Mouse (Mus musculus): ENCODE measurements at regions not wholly inside any gene's neighbourhood (a gene's known extent, or its start where the extent isn't known, plus 50 kb on each side); places are given as distances from the start of the nearest gene placed in this dataset.

DNA sequence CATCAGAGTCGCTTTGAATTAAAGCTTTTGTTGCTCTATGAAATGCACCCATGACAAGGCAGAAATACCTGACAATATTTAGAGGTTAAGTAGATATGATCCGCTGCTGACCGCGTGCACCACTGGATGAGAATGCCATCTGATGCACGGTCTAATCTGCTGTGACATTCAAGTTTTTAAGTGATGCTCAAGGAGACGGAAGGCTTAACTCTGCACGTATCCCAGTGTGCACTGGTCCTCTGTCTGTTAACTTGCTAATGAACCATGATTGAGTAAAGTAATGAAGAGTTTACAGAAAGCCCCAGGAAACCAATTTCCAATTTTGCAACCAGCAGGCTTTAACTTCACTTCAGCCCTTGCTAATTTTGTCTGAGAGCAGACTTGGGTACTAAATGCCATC is 478.3 kb upstream of the Gm5415 start:
- ATAC-seq (replicated peaks; ENCODE audit: extremely low read depth, insufficient read depth, low FRiP score), result no peak
- Histone ChIP-seq H3K9ac (ENCODE audit: low read length) (no peak overlapping the region), H3K4me2 (ENCODE audit: low read depth, low read length) (no peak overlapping the region), H3K36me3 (ENCODE audit: control insufficient read depth, insufficient read depth) (no peaks in the 10 kb centered on the region), H3K4me3 (ENCODE audit: low read length) (no peak overlapping the region), H3K9me3 (replicated peaks; ENCODE audit: control insufficient read depth, low read length) (no peaks in the 10 kb centered on the region), H3K27me3 (ENCODE audit: control insufficient read depth, insufficient read depth, low read length) (no peaks in the 10 kb centered on the region), H3K27ac (ENCODE audit: low read length) (no peak overlapping the region), H3K4me1 (ENCODE audit: control insufficient read depth, insufficient read depth, low read length) (no peaks in the 10 kb centered on the region)
- whole genome bisulfite sequencing, result 79% methylated on average over 7 of the region's 7 CpGs

DNA sequence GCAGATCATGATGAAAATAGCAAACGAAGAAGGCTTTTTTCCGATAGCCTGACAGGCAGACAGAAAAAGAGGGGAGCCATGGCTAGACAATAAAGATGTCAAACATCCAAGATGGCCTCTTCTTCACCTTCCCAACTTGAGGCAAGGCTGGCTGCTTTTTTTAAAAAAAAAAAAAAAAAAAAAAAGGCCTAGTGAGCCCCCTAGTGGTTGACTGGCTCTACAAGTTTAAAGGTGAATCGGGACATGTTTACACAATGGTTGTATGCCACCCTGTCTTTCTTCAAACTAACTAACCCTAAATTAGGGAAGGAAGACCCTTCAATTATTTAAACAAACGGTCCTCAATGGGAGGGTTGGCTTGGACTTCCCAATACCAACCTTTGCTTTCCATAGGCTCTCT is 475.8 kb upstream of the Gm5415 start:
- Histone ChIP-seq H3K4me1 (ENCODE audit: control insufficient read depth, insufficient read depth, low read length) (no peaks in the 10 kb centered on the region), H3K4me3 (ENCODE audit: low read length) (no peak overlapping the region), H3K9me3 (replicated peaks; ENCODE audit: control insufficient read depth, low read length) (no peaks in the 10 kb centered on the region), H3K27ac (ENCODE audit: low read length) (no peak overlapping the region), H3K27me3 (ENCODE audit: control insufficient read depth, insufficient read depth, low read length) (no peaks in the 10 kb centered on the region), H3K9ac (ENCODE audit: low read length) (no peak overlapping the region), H3K36me3 (ENCODE audit: control insufficient read depth, insufficient read depth) (no peaks in the 10 kb centered on the region), H3K4me2 (ENCODE audit: low read depth, low read length) (no peak overlapping the region)
- WGBS, result 84% methylated on average over 4 of the region's 4 CpGs
- no peak for ATAC-seq (replicated peaks; ENCODE audit: extremely low read depth, insufficient read depth, low FRiP score)

DNA sequence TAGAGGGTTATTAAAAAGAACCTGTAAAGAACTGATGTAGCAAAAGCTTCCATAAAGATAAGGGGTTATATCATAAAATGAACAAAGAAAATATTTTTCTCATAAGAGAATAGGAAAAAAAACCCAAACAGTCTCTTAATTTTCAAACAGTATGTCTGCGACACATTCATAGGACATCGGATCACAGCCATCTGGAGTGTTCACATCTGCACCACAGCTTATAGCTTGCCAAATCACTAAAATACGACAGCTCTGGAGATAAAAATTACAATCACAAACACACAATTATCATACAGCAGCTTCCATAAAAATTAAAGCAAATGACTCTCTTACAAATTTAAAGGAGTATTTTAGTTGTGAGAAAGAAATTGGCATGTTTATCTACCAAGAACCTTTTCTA is 456.9 kb upstream of the Gm5415 start:
- Histone ChIP-seq H3K27ac (ENCODE audit: low read length) (no peak overlapping the region), H3K4me3 (ENCODE audit: low read length) (no peak overlapping the region), H3K9ac (ENCODE audit: low read length) (no peak overlapping the region), H3K27me3 (ENCODE audit: control insufficient read depth, insufficient read depth, low read length) (no peaks in the 10 kb centered on the region), H3K9me3 (replicated peaks; ENCODE audit: control insufficient read depth, low read length) (no peaks in the 10 kb centered on the region), H3K36me3 (ENCODE audit: control insufficient read depth, insufficient read depth) (no peaks in the 10 kb centered on the region), H3K4me1 (ENCODE audit: control insufficient read depth, insufficient read depth, low read length) (no peaks in the 10 kb centered on the region), H3K4me2 (ENCODE audit: low read depth, low read length) (no peak overlapping the region)
- WGBS, result 70% methylated on average over 3 of the region's 3 CpGs
- ATAC-seq (replicated peaks; ENCODE audit: extremely low read depth, insufficient read depth, low FRiP score), result no peak

DNA sequence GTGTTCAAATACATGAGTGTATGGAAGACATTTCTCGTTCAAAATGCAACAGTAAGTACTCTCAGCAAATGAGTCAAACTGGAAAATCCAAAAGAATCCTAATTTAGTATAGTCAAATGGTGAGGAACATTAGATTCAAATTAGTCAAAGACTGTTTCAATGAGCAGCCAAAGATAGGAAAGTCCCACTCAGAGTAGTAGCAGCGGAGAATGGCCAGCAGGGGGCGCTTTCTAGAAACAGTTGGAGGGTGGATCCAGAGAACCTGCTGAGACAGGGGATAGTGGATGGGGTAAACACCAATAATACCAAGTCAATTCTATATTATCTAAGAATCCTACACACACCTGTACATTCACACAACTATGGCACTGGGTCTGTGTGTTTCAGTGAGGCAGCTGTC is 417.9 kb upstream of the Gm5415 start:
- no peaks in the 10 kb centered on the region for H3K9me3 ChIP-seq (replicated peaks; ENCODE audit: control insufficient read depth, low read length)
- WGBS, result 55% methylated on average over 3 of the region's 3 CpGs
- H3K4me1 ChIP-seq (ENCODE audit: control insufficient read depth, insufficient read depth, low read length), result no peaks in the 10 kb centered on the region
- H3K9ac ChIP-seq (ENCODE audit: low read length), result no peak overlapping the region
- no peak overlapping the region for H3K4me2 ChIP-seq (ENCODE audit: low read depth, low read length)
- H3K27ac ChIP-seq (ENCODE audit: low read length), result no peak overlapping the region
- no peak for ATAC-seq (replicated peaks; ENCODE audit: extremely low read depth, insufficient read depth, low FRiP score)
- no peaks in the 10 kb centered on the region for H3K27me3 ChIP-seq (ENCODE audit: control insufficient read depth, insufficient read depth, low read length)
- no peak overlapping the region for H3K4me3 ChIP-seq (ENCODE audit: low read length)
- no peaks in the 10 kb centered on the region for H3K36me3 ChIP-seq (ENCODE audit: control insufficient read depth, insufficient read depth)

DNA sequence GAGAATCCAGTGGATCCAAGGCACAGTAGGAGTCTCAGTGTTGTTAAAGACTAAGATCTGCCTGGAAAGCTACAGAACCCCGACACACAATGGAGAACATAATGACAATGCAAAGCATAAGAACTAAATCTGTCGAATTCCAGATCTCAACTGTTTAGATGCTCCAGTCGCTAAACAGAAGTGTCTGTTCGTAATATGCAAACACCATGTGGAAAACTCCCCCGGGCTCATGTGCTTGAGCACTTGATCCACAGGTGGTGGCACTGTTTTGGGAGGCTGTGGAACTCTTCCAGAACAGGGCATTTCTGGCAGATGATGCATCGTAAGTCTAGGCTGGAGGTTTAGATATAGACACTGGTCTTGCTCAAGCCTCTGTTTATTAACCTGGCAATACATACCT is 412.2 kb upstream of the Gm5415 start:
- Histone ChIP-seq H3K36me3 (ENCODE audit: control insufficient read depth, insufficient read depth) (no peaks in the 10 kb centered on the region), H3K9ac (ENCODE audit: low read length) (no peak overlapping the region), H3K27ac (ENCODE audit: low read length) (no peak overlapping the region), H3K4me3 (ENCODE audit: low read length) (no peak overlapping the region), H3K9me3 (replicated peaks; ENCODE audit: control insufficient read depth, low read length) (no peaks in the 10 kb centered on the region), H3K4me2 (ENCODE audit: low read depth, low read length) (no peak overlapping the region), H3K4me1 (ENCODE audit: control insufficient read depth, insufficient read depth, low read length) (no peaks in the 10 kb centered on the region), H3K27me3 (ENCODE audit: control insufficient read depth, insufficient read depth, low read length) (no peaks in the 10 kb centered on the region)
- WGBS, result 78% methylated on average over 6 of the region's 6 CpGs
- ATAC-seq (replicated peaks; ENCODE audit: extremely low read depth, insufficient read depth, low FRiP score), result no peak

- H3K27me3 ChIP-seq (ENCODE audit: control insufficient read depth, insufficient read depth, low read length), result no peaks in the 10 kb centered on the region
- H3K36me3 ChIP-seq (ENCODE audit: control insufficient read depth, insufficient read depth), result no peaks in the 10 kb centered on the region
- H3K4me2 ChIP-seq (ENCODE audit: low read depth, low read length), result no peak overlapping the region
- no peak overlapping the region for H3K4me3 ChIP-seq (ENCODE audit: low read length)
- ATAC-seq (replicated peaks; ENCODE audit: extremely low read depth, insufficient read depth, low FRiP score), result no peak
- H3K9me3 ChIP-seq (replicated peaks; ENCODE audit: control insufficient read depth, low read length), result 0 out of 2 replicates have a peak, but pooled peaks cover 2% of the 10 kb centered on the region
- WGBS, result 69% methylated on average over 4 of the region's 4 CpGs
- no peak overlapping the region for H3K27ac ChIP-seq (ENCODE audit: low read length)
- H3K4me1 ChIP-seq (ENCODE audit: control insufficient read depth, insufficient read depth, low read length), result no peaks in the 10 kb centered on the region
- H3K9ac ChIP-seq (ENCODE audit: low read length), result no peak overlapping the region
Observed at GRCm38 (mm10) chr1:32946254-32946653, 399.2 kb upstream of the Gm5415 start.

GRCm38 (mm10) chr1:32930381-32930780 is 383.3 kb upstream of the Gm5415 start:
- 75% methylated on average over 3 of the region's 3 CpGs for WGBS
- no peak overlapping the region for H3K4me3 ChIP-seq (ENCODE audit: low read length)
- H3K4me2 ChIP-seq (ENCODE audit: low read depth, low read length), result no peak overlapping the region
- no peaks in the 10 kb centered on the region for H3K27me3 ChIP-seq (ENCODE audit: control insufficient read depth, insufficient read depth, low read length)
- no peaks in the 10 kb centered on the region for H3K9me3 ChIP-seq (replicated peaks; ENCODE audit: control insufficient read depth, low read length)
- no peaks in the 10 kb centered on the region for H3K36me3 ChIP-seq (ENCODE audit: control insufficient read depth, insufficient read depth)
- H3K4me1 ChIP-seq (ENCODE audit: control insufficient read depth, insufficient read depth, low read length), result no peaks in the 10 kb centered on the region
- H3K9ac ChIP-seq (ENCODE audit: low read length), result no peak overlapping the region
- H3K27ac ChIP-seq (ENCODE audit: low read length), result no peak overlapping the region
- no peak for ATAC-seq (replicated peaks; ENCODE audit: extremely low read depth, insufficient read depth, low FRiP score)

GRCm38 (mm10) chr1:32902437-32902836 is 355.3 kb upstream of the Gm5415 start:
- H3K9me3 ChIP-seq (replicated peaks; ENCODE audit: control insufficient read depth, low read length), result no peaks in the 10 kb centered on the region
- H3K27me3 ChIP-seq (ENCODE audit: control insufficient read depth, insufficient read depth, low read length), result no peaks in the 10 kb centered on the region
- H3K4me1 ChIP-seq (ENCODE audit: control insufficient read depth, insufficient read depth, low read length), result no peaks in the 10 kb centered on the region
- H3K27ac ChIP-seq (ENCODE audit: low read length), result no peak overlapping the region
- H3K9ac ChIP-seq (ENCODE audit: low read length), result no peak overlapping the region
- no peak overlapping the region for H3K4me2 ChIP-seq (ENCODE audit: low read depth, low read length)
- no peak for ATAC-seq (replicated peaks; ENCODE audit: extremely low read depth, insufficient read depth, low FRiP score)
- no peaks in the 10 kb centered on the region for H3K36me3 ChIP-seq (ENCODE audit: control insufficient read depth, insufficient read depth)
- H3K4me3 ChIP-seq (ENCODE audit: low read length), result no peak overlapping the region

GRCm38 (mm10) chr1:32887728-32888127 is 340.6 kb upstream of the Gm5415 start:
- no peak for ATAC-seq (replicated peaks; ENCODE audit: extremely low read depth, insufficient read depth, low FRiP score)
- H3K4me2 ChIP-seq (ENCODE audit: low read depth, low read length), result no peak overlapping the region
- H3K9ac ChIP-seq (ENCODE audit: low read length), result no peak overlapping the region
- H3K9me3 ChIP-seq (replicated peaks; ENCODE audit: control insufficient read depth, low read length), result no peaks in the 10 kb centered on the region
- H3K27ac ChIP-seq (ENCODE audit: low read length), result no peak overlapping the region
- no peak overlapping the region for H3K4me3 ChIP-seq (ENCODE audit: low read length)
- H3K27me3 ChIP-seq (ENCODE audit: control insufficient read depth, insufficient read depth, low read length), result no peaks in the 10 kb centered on the region
- no peaks in the 10 kb centered on the region for H3K36me3 ChIP-seq (ENCODE audit: control insufficient read depth, insufficient read depth)
- no peaks in the 10 kb centered on the region for H3K4me1 ChIP-seq (ENCODE audit: control insufficient read depth, insufficient read depth, low read length)

- 76% methylated on average over 8 of the region's 8 CpGs for WGBS
- no peak for ATAC-seq (replicated peaks; ENCODE audit: extremely low read depth, insufficient read depth, low FRiP score)
- Histone ChIP-seq H3K9ac (ENCODE audit: low read length) (no peak overlapping the region), H3K27ac (ENCODE audit: low read length) (no peak overlapping the region), H3K36me3 (ENCODE audit: control insufficient read depth, insufficient read depth) (no peaks in the 10 kb centered on the region), H3K9me3 (replicated peaks; ENCODE audit: control insufficient read depth, low read length) (no peaks in the 10 kb centered on the region), H3K27me3 (ENCODE audit: control insufficient read depth, insufficient read depth, low read length) (no peaks in the 10 kb centered on the region), H3K4me1 (ENCODE audit: control insufficient read depth, insufficient read depth, low read length) (0 out of 2 replicates have a peak, but pooled peaks cover 3% of the 10 kb centered on the region), H3K4me2 (ENCODE audit: low read depth, low read length) (no peak overlapping the region), H3K4me3 (ENCODE audit: low read length) (no peak overlapping the region)
Observed at GRCm38 (mm10) chr1:32872920-32873319, 325.8 kb upstream of the Gm5415 start.

Data from heart, embryonic 16.5 days (tissue).